Mouse (Mus musculus) lung, embryonic 16.5 days (tissue): ENCODE results near the gene Samd1. TPM values are rescaled to one million over a fixed set of nuclear protein-coding genes. Genes with fewer than 3 reads are reported as not detected.

Source experiments
- ATAC-seq: fragments of 200-750 bp; cut with Nextera tagmentation; 2 replicates; pipeline ENCODE4 v1.8.0; 2017; ENCODE audit warnings: low read depth, mild to moderate bottlenecking, moderate library complexity
- H3K27ac ChIP-seq: fragments of 300-500 bp; sonication (generic); 2 replicates; pipeline ENCODE4 v1.5.1; 2014; ENCODE audit warnings: mild to moderate bottlenecking, control low read depth, low read length
- H3K27me3 ChIP-seq: fragments of 300-500 bp; sonication (generic); 2 replicates; pipeline ENCODE4 v1.6.1; 2014; ENCODE audit warnings: low read depth, low read length, mixed read lengths; ENCODE audit not compliant: control insufficient read depth, insufficient read depth
- H3K36me3 ChIP-seq: fragments of 300-500 bp; sonication (generic); 2 replicates; pipeline ENCODE4 v1.6.1; 2014; ENCODE audit warnings: low read length; ENCODE audit not compliant: control insufficient read depth, insufficient read depth
- H3K4me1 ChIP-seq: fragments of 300-500 bp; sonication (generic); replicated peaks from 2 replicates; pipeline ENCODE4 v1.6.1; 2014; ENCODE audit warnings: low read length, mixed read lengths; ENCODE audit not compliant: control insufficient read depth, insufficient read depth
- H3K4me2 ChIP-seq: fragments of 300-500 bp; sonication (generic); 2 replicates; pipeline ENCODE4 v1.6.1; 2014; ENCODE audit warnings: low read depth, low read length, control low read depth
- H3K4me3 ChIP-seq: fragments of 300-500 bp; sonication (generic); 2 replicates; pipeline ENCODE4 v1.5.1; 2014; ENCODE audit warnings: mild to moderate bottlenecking, low read length, control low read depth
- H3K9ac ChIP-seq: fragments of 300-500 bp; sonication (generic); 2 replicates; pipeline ENCODE4 v1.6.1; 2014; ENCODE audit warnings: low read length, control low read depth
- H3K9me3 ChIP-seq: fragments of 300-500 bp; sonication (generic); 2 replicates; pipeline ENCODE4 v1.6.1; 2016; ENCODE audit warnings: low read length; ENCODE audit not compliant: control insufficient read depth
- WGBS: fragments of 180-500 bp; shearing (Covaris S2); extraction: QIAGEN DNeasy Blood & Tissue Kit; methylation state at CpG from one replicate; pipeline ENCODE4 v1.1.7; 2014; 5-methylcytosine and 5-hydroxymethylcytosine counted together
- polyA plus RNA-seq: library from polyadenylated mRNA; unstranded; fragments of >200 nt; fragmentation: Nextera tagmentation; extraction: Ambion mirVana; gene quantifications from 2 replicates; pipeline ENCODE4 v1.2.1, GENCODE M21; 2015

Samd1 gene
- polyA plus RNA-seq, 1 experiment from 2014 or later, result 11.0 TPM

DNA sequence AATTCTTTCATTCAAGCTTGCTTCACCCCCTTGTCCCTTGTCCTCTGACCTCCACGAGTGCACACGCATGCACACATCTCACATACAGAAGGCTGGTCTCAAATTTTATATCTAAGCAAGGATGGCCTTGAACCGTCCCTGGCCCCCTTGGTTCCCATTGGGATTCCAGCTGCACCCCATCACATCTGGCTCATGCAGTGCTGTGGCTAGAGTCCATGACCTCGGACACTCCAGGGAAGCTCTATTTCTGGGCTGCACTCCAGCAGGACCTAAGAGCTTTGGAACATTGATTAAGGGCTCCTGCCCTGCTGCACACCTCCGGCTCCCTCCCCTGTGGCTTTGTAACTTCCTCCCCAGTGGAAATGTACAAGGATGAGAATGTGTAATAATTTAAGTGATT, 40.5 kb downstream of the Samd1 start:
- Histone ChIP-seq H3K9ac (no peak overlapping the region), H3K4me3 (no peak overlapping the region), H3K4me2 (no peak overlapping the region), H3K27ac (no peak overlapping the region), H3K9me3 (no peaks in the 10 kb centered on the region), H3K36me3 (no peaks in the 10 kb centered on the region), H3K4me1 (peaks cover 6% of the 10 kb centered on the region), H3K27me3 (peaks cover 11% of the 10 kb centered on the region)
- WGBS, result 66% methylated on average over 5 of the region's 5 CpGs
- no peak for ATAC-seq

GRCm38 (mm10) chr8:84039050-84039449, 41.6 kb downstream of the Samd1 start:
- peaks cover 21% of the 10 kb centered on the region for H3K27me3 ChIP-seq
- H3K9ac ChIP-seq, result no peak overlapping the region
- H3K4me3 ChIP-seq, result no peak overlapping the region
- no peaks in the 10 kb centered on the region for H3K9me3 ChIP-seq
- H3K27ac ChIP-seq, result no peak overlapping the region
- peaks cover 6% of the 10 kb centered on the region for H3K4me1 ChIP-seq
- WGBS, result 2% methylated on average over 5 of the region's 5 CpGs
- ATAC-seq, result peak; percentile 13; the same call in 1 of the 2 replicates
- H3K4me2 ChIP-seq, result no peak overlapping the region
- H3K36me3 ChIP-seq, result no peaks in the 10 kb centered on the region

- peak within 1 kb of the TSS; percentile 83 for H3K4me2 ChIP-seq
- H3K36me3 ChIP-seq, result no peaks in the 10 kb centered on the region
- no peak within 1 kb of the TSS for H3K27ac ChIP-seq
- H3K9ac ChIP-seq, result peak within 1 kb of the TSS; percentile 61
- H3K9me3 ChIP-seq, result no peaks in the 10 kb centered on the region
- H3K4me3 ChIP-seq, result peak within 1 kb of the TSS; percentile 48
- 3% methylated on average over 40 of the region's 40 CpGs for WGBS
- H3K4me1 ChIP-seq, result peaks cover 6% of the 10 kb centered on the region
- H3K27me3 ChIP-seq, result peaks cover 39% of the 10 kb centered on the region
- ATAC-seq, result peak; percentile 74
These were observed 44.8 kb downstream of the Samd1 start, which contains the start of gene Il27ra for GRCm38 (mm10) chr8:84042066-84042947. TSS of gene Il27ra (minus strand) at chr8:84042589.

GRCm38 (mm10) chr8:84042948-84043342, 45.5 kb downstream of the Samd1 start:
- peak; percentile 63 for ATAC-seq
- no peak overlapping the region for H3K27ac ChIP-seq
- WGBS, result 30% methylated on average over 12 of the region's 12 CpGs

DNA sequence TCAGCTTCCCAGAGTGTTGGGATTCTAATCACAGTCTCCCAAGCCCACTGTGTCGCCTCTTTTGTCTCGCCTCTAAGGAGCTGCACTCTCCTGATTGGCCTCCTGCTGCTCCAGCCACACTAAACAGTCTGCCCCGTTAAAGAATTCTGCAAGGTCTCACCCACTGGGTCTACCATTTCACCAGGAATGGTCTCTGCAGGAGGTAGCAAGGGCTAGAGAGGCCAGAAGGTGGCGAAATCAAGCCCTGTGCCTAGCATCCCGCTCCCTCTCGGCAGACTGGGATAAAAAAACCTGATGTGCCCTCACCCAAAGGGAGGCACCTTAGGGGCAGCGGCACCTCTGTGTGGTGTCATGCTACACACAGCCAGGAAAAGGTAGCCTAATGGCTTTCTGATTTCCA, 46.6 kb downstream of the Samd1 start:
- H3K27me3 ChIP-seq, result peaks cover 39% of the 10 kb centered on the region
- WGBS, result 11% methylated on average over 7 of the region's 7 CpGs
- H3K4me2 ChIP-seq, result no peak overlapping the region

More at GRCm38 (mm10) chr8:84042948-84043342, 45.5 kb downstream of the Samd1 start:
- Histone ChIP-seq H3K4me1 (peaks cover 6% of the 10 kb centered on the region), H3K36me3 (no peaks in the 10 kb centered on the region), H3K4me3 (peak overlapping the region; percentile 48; the same call in 1 of the 2 replicates), H3K9ac (no peak overlapping the region), H3K9me3 (no peaks in the 10 kb centered on the region), H3K4me2 (peak overlapping the region; percentile 83), H3K27me3 (peaks cover 39% of the 10 kb centered on the region)

GRCm38 (mm10) chr8:84044900-84045299, 47.4 kb downstream of the Samd1 start, which contains the start of gene Rln3:
TSS of gene Rln3 (minus strand) at chr8:84045000.
- H3K36me3 ChIP-seq, result no peaks in the 10 kb centered on the region
- WGBS, result 4% methylated on average over 9 of the region's 9 CpGs
- H3K9ac ChIP-seq, result no peak within 1 kb of the TSS
- H3K27ac ChIP-seq, result no peak within 1 kb of the TSS
- peaks cover 6% of the 10 kb centered on the region for H3K4me1 ChIP-seq
- H3K4me2 ChIP-seq, result 0 out of 2 replicates have a peak within 1 kb of the TSS, but pooled peaks have one; percentile 9
- H3K9me3 ChIP-seq, result no peaks in the 10 kb centered on the region
- no peak for ATAC-seq
- H3K27me3 ChIP-seq, result peaks cover 39% of the 10 kb centered on the region
- H3K4me3 ChIP-seq, result no peak within 1 kb of the TSS

More for the DNA sequence above, 46.6 kb downstream of the Samd1 start:
- Histone ChIP-seq H3K36me3 (no peaks in the 10 kb centered on the region), H3K4me3 (no peak overlapping the region), H3K9me3 (no peaks in the 10 kb centered on the region), H3K9ac (no peak overlapping the region), H3K4me1 (peaks cover 6% of the 10 kb centered on the region), H3K27ac (no peak overlapping the region)
- no peak for ATAC-seq

DNA sequence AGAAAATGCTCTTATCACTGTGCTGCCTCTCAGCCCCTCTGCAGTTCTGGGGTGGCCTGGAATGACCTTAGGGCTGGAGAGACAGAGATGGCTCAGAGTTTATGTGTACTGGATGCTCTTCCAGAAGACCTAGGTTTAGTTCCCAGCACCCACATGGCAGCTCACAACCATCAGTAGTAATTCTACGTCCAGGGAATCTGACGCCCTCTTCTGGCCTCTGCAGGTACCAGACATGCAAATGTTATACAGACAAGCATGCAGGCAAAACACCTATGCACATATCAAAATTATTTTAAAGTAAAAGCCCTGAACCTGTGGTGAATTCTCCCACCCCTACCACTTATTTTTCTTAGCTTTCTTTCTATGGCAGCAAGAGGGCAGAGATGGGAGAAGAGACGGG, 49.0 kb downstream of the Samd1 start:
- 76% methylated on average over 3 of the region's 3 CpGs for WGBS
- Histone ChIP-seq H3K4me1 (peaks cover 6% of the 10 kb centered on the region), H3K9ac (no peak overlapping the region), H3K4me3 (no peak overlapping the region), H3K27ac (no peak overlapping the region), H3K36me3 (no peaks in the 10 kb centered on the region), H3K4me2 (no peak overlapping the region), H3K27me3 (peaks cover 35% of the 10 kb centered on the region), H3K9me3 (no peaks in the 10 kb centered on the region)
- no peak for ATAC-seq

DNA sequence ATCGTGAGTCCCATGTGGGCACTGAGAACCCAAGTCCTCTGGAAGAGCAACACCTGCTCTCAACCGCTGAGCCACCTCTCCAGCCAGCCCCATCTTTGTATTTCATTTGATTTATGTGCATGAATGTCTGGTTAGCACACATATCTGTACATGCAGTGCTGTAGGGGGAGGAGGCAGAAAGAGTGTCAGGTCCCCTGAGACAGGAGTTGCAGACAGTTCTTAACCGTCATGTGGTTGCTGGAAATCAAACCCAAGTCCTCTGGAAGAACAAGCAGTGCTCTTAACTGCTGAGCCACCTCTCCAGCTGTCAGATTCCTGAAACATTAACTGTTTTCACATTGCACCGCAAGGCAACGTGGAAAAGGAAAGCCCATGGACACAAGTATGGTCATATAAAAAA, 50.7 kb downstream of the Samd1 start:
- Histone ChIP-seq H3K4me3 (no peak overlapping the region), H3K9me3 (0 out of 2 replicates have a peak, but pooled peaks cover under 1% of the 10 kb centered on the region), H3K27me3 (peaks cover 26% of the 10 kb centered on the region), H3K36me3 (no peaks in the 10 kb centered on the region), H3K27ac (no peak overlapping the region), H3K4me1 (peaks cover 8% of the 10 kb centered on the region), H3K9ac (no peak overlapping the region), H3K4me2 (no peak overlapping the region)
- 51% methylated on average over 5 of the region's 5 CpGs for WGBS
- ATAC-seq, result no peak
